Mouse (Mus musculus) CH12.LX (cell line): ENCODE data around the gene Irf5. TPM values are rescaled to one million over a fixed set of nuclear protein-coding genes. Genes with fewer than 3 reads are reported as not detected.

Experiments used
- DNase-seq: peaks from one replicate; pipeline ENCODE4 v3.0.0-alpha.2; 2013; ENCODE audit errors: extremely low read depth
- H3K27ac ChIP-seq: 2 replicates; pipeline ENCODE4 v1.5.1; 2012; ENCODE audit warnings: low read depth, mild to moderate bottlenecking, control low read depth, moderate library complexity; ENCODE audit not compliant: insufficient read depth
- H3K27me3 ChIP-seq: replicated peaks from 2 replicates; pipeline ENCODE3; 2012; ENCODE audit warnings: inconsistent platforms
- H3K36me3 ChIP-seq, 2 experiments: replicated peaks in 1 of 2; 2 replicates each; pipeline versions ENCODE3 to v1.6.1; 2012; ENCODE audit warnings: inconsistent platforms in 1 of 2, low read length in 1 of 2, mild to moderate bottlenecking in 1 of 2, mixed read lengths in 1 of 2, moderate library complexity in 1 of 2; ENCODE audit not compliant: control insufficient read depth in 1 of 2, insufficient read depth in 1 of 2
- H3K4me1 ChIP-seq, 2 experiments: 2 replicates each; pipeline ENCODE4 v1.6.1; 2012; ENCODE audit warnings: inconsistent platforms in 1 of 2, moderate library complexity in 1 of 2; ENCODE audit not compliant: insufficient read depth in 2 of 2, control insufficient read depth in 1 of 2
- H3K4me2 ChIP-seq: 2 replicates; pipeline ENCODE4 v1.6.1; 2012; ENCODE audit warnings: low read depth, mild to moderate bottlenecking, control low read depth; ENCODE audit not compliant: poor library complexity, insufficient read depth, severe bottlenecking
- H3K4me3 ChIP-seq, 3 experiments: fragments of 150-350 bp in 1 of 3; sonication (generic) in 1 of 3; replicated peaks in 1 of 3; 2 replicates each; pipeline versions ENCODE3 to v1.5.1; 2011 to 2012; ENCODE audit warnings: low read depth in 2 of 3, low read length in 2 of 3, mild to moderate bottlenecking in 2 of 3, moderate library complexity in 2 of 3, control low read depth in 1 of 3, improper control_type of control experiment in 1 of 3, inconsistent platforms in 1 of 3, mixed read lengths in 1 of 3; ENCODE audit not compliant: poor library complexity in 1 of 3
- H3K79me2 ChIP-seq: replicated peaks from 2 replicates; pipeline ENCODE4 v1.6.1; 2012; ENCODE audit warnings: mild to moderate bottlenecking, moderate library complexity; ENCODE audit not compliant: control insufficient read depth, poor library complexity, insufficient read depth, severe bottlenecking; ENCODE audit errors: extremely low read depth
- H3K9ac ChIP-seq: 2 replicates; pipeline ENCODE4 v1.6.1; 2012; ENCODE audit warnings: low read depth, mild to moderate bottlenecking, control low read depth, moderate library complexity; ENCODE audit not compliant: insufficient read depth
- H3K9me3 ChIP-seq: replicated peaks from 2 replicates; pipeline ENCODE3; 2012; ENCODE audit warnings: low read length, inconsistent platforms, mixed read lengths
- BHLHE40 ChIP-seq: IDR thresholded peaks from 2 replicates; pipeline ENCODE4 v1.6.1; 2011; ENCODE audit warnings: mild to moderate bottlenecking, low read depth, low read length, improper control_type of control experiment
- CHD2 ChIP-seq: IDR thresholded peaks from 2 replicates; pipeline ENCODE4 v1.6.1; 2011; ENCODE audit warnings: low read length, improper control_type of control experiment
- CTCF ChIP-seq, 2 experiments: IDR thresholded peaks in 1 of 2; conservative IDR thresholded peaks in 1 of 2; 2 replicates each; pipeline ENCODE4 v1.5.1; 2011 to 2012; ENCODE audit warnings: low read depth in 2 of 2, low read length in 2 of 2, improper control_type of control experiment in 1 of 2, inconsistent platforms in 1 of 2, mild to moderate bottlenecking in 1 of 2, moderate library complexity in 1 of 2
- E2F4 ChIP-seq: IDR thresholded peaks from 2 replicates; pipeline ENCODE4 v1.6.1; 2011; ENCODE audit warnings: low read depth, low read length, improper control_type of control experiment; ENCODE audit not compliant: insufficient replicate concordance
- ELF1 ChIP-seq: IDR thresholded peaks from 2 replicates; pipeline ENCODE4 v1.6.1; 2014; ENCODE audit warnings: low read depth, mild to moderate bottlenecking, inconsistent platforms, low read length, improper control_type of control experiment
- ETS1 ChIP-seq: conservative IDR thresholded peaks from 2 replicates; pipeline ENCODE4 v1.6.1; 2012; ENCODE audit warnings: low read depth, mild to moderate bottlenecking, inconsistent platforms, low read length, improper control_type of control experiment, moderate library complexity
- GABPA ChIP-seq: IDR thresholded peaks from 2 replicates; pipeline ENCODE4 v1.6.1; 2012; ENCODE audit warnings: low read depth, low read length, improper control_type of control experiment, inconsistent platforms; ENCODE audit not compliant: insufficient replicate concordance
- IRF4 ChIP-seq: IDR thresholded peaks from 2 replicates; pipeline ENCODE4 v1.6.1; 2014; ENCODE audit warnings: low read depth, mild to moderate bottlenecking, inconsistent platforms, low read length, improper control_type of control experiment
- JUN ChIP-seq: IDR thresholded peaks from 2 replicates; pipeline ENCODE4 v1.6.1; 2011; ENCODE audit warnings: low read depth, mild to moderate bottlenecking, low read length, improper control_type of control experiment, moderate library complexity; ENCODE audit not compliant: insufficient read depth
- MAX ChIP-seq: IDR thresholded peaks from 2 replicates; pipeline ENCODE4 v1.6.1; 2011; ENCODE audit warnings: low read length, improper control_type of control experiment
- MAZ ChIP-seq: IDR thresholded peaks from 2 replicates; pipeline ENCODE4 v1.6.1; 2012; ENCODE audit warnings: low read depth, mild to moderate bottlenecking, inconsistent platforms, low read length, improper control_type of control experiment, moderate library complexity
- MEF2A ChIP-seq: IDR thresholded peaks from 2 replicates; pipeline ENCODE4 v1.6.1; 2014; ENCODE audit warnings: low read depth, mild to moderate bottlenecking, inconsistent platforms, low read length, improper control_type of control experiment, borderline replicate concordance
- MYC ChIP-seq: IDR thresholded peaks from 2 replicates; pipeline ENCODE4 v1.6.1; 2011; ENCODE audit warnings: low read depth, mild to moderate bottlenecking, improper control_type of control experiment, low read length
- NELFE ChIP-seq: IDR thresholded peaks from 2 replicates; pipeline ENCODE4 v1.6.1; 2011; ENCODE audit warnings: low read depth, low read length, improper control_type of control experiment
- NRF1 ChIP-seq: IDR thresholded peaks from 2 replicates; pipeline ENCODE4 v1.6.1; 2014; ENCODE audit warnings: low read depth, mild to moderate bottlenecking, inconsistent platforms, low read length, improper control_type of control experiment, moderate library complexity
- PAX5 ChIP-seq: IDR thresholded peaks from 2 replicates; pipeline ENCODE4 v1.6.1; 2012; ENCODE audit warnings: low read length, inconsistent platforms, mixed read lengths
- POLR2A ChIP-seq: IDR thresholded peaks from 2 replicates; pipeline ENCODE4 v1.6.1; 2011; ENCODE audit warnings: low read depth, mild to moderate bottlenecking, improper control_type of control experiment, low read length
- RAD21 ChIP-seq: IDR thresholded peaks from 2 replicates; pipeline ENCODE4 v1.6.1; 2011; ENCODE audit warnings: low read depth, mild to moderate bottlenecking, low read length, improper control_type of control experiment, moderate library complexity
- RCOR1 ChIP-seq: conservative IDR thresholded peaks from 2 replicates; pipeline ENCODE4 v1.6.1; 2012; ENCODE audit warnings: low read depth, mild to moderate bottlenecking, inconsistent platforms, low read length, improper control_type of control experiment
- SIN3A ChIP-seq: IDR thresholded peaks from 2 replicates; pipeline ENCODE4 v1.6.1; 2012; ENCODE audit warnings: low read length, improper control_type of control experiment, inconsistent platforms
- SMC3 ChIP-seq: IDR thresholded peaks from 2 replicates; pipeline ENCODE4 v1.6.1; 2011; ENCODE audit warnings: low read depth, low read length, improper control_type of control experiment
- TCF12 ChIP-seq: IDR thresholded peaks from 2 replicates; pipeline ENCODE4 v1.6.1; 2014; ENCODE audit warnings: low read depth, mild to moderate bottlenecking, inconsistent platforms, low read length, improper control_type of control experiment
- USF1 ChIP-seq: IDR thresholded peaks from 2 replicates; pipeline ENCODE4 v1.6.1; 2014; ENCODE audit warnings: low read depth, mild to moderate bottlenecking, inconsistent platforms, low read length, improper control_type of control experiment
- USF2 ChIP-seq: conservative IDR thresholded peaks from 2 replicates; pipeline ENCODE4 v1.6.1; 2011; ENCODE audit warnings: low read depth, low read length, improper control_type of control experiment
- ZC3H11A ChIP-seq: IDR thresholded peaks from 2 replicates; pipeline ENCODE4 v1.6.1; 2012; ENCODE audit warnings: low read depth, mild to moderate bottlenecking, inconsistent platforms, low read length, improper control_type of control experiment
- dilution Hi-C: fragments of 300-500 bp; cut with MboI; formaldehyde crosslinking; loops from 2 replicates; pipeline ENCODE4 v1.14.3; 2020; ENCODE audit warnings: low sequenced_read_pairs; ENCODE audit not compliant: extremely low pct_unique_long_range_greater_than_20kb, extremely low pct_ligation_motif_present
- in situ Hi-C: fragments of 300-500 bp; cut with MboI; formaldehyde crosslinking; loops from 3 replicates; pipeline ENCODE4 v1.14.3; 2019; ENCODE audit warnings: low sequenced_read_pairs, low pct_ligation_motif_present, low pct_unique_long_range_greater_than_20kb, mixed read lengths
- polyA plus RNA-seq: library from polyadenylated mRNA; unstranded; fragments of >175 nt; gene quantifications from 2 replicates; pipeline ENCODE4 v1.2.1, GENCODE M21; 2012; ENCODE audit warnings: low read depth; ENCODE audit not compliant: insufficient read length
- total RNA-seq, 2 experiments: library from RNA; depleted of rRNA; stranded (reverse); fragments of 300-350 nt in 1 of 2; fragments of >200 nt in 1 of 2; gene quantifications; 2 replicates each; pipeline ENCODE4 v1.2.3; 2012 to 2014

The Irf5 gene
- total and polyA plus RNA-seq, 3 experiments: 134 to 158 (median 144) TPM

GRCm38 (mm10) chr6:29509086-29509485 is 17.3 kb upstream of the Irf5 start (continued):
- TF ChIP-seq MEF2A (no peak), ETS1 (no peak)

GRCm38 (mm10) chr6:29513284-29513683 is 13.1 kb upstream of the Irf5 start:
- Histone ChIP-seq H3K36me3 (no peaks in the 10 kb centered on the region), H3K79me2 (no peaks in the 10 kb centered on the region), H3K4me3 (peak overlapping the region in 1 of 3 experiments; percentile 15), H3K27ac (no peak overlapping the region), H3K4me1 (peaks cover 5 to 19% of the 10 kb centered on the region in 2 experiments; a peak in 3 of 4 replicates), H3K9me3 (no peaks in the 10 kb centered on the region), H3K27me3 (no peaks in the 10 kb centered on the region), H3K4me2 (peak overlapping the region; percentile 21; the same call in 1 of the 2 replicates), H3K9ac (peak overlapping the region; percentile 17; the same call in 1 of the 2 replicates)
- dilution Hi-C loops: no loop called here
- no peak for DNase-seq
- TF ChIP-seq ELF1 (peak; percentile 19; the same call in 1 of the 2 replicates), NRF1 (peak; percentile 57; the same call in 1 of the 2 replicates), BHLHE40 (no peak), POLR2A (0 out of 2 replicates have a peak, but pooled peaks have one; percentile 20)
- in situ Hi-C loops: no loop called here

- in situ Hi-C loops: no loop called here
- peak; percentile 82 for DNase-seq
- dilution Hi-C loops: no loop called here
- TF ChIP-seq POLR2A: no peak
- TF ChIP-seq RCOR1: no peak
- no peak for TF ChIP-seq GABPA
- peak; percentile 77 to 94 for TF ChIP-seq CTCF (conservative IDR thresholded peaks at IDR 0.05 in 1 of 2, IDR thresholded peaks at IDR 0.05 in 1 of 2; ENCODE audit: low read depth in 2 of 2, low read length in 2 of 2)
- TF ChIP-seq USF2: no peak
- no peak for TF ChIP-seq E2F4
- TF ChIP-seq IRF4: peak; percentile 74
- TF ChIP-seq MAZ: 0 out of 2 replicates have a peak, but pooled peaks have one; percentile 24
- TF ChIP-seq CHD2: no peak
- TF ChIP-seq MEF2A: peak; percentile 53; the same call in 1 of the 2 replicates
- TF ChIP-seq USF1: no peak
- no peak for TF ChIP-seq PAX5
- TF ChIP-seq NELFE: peak; percentile 58
- peak; percentile 54 for TF ChIP-seq BHLHE40
- TF ChIP-seq ZC3H11A: peak; percentile 64
- TF ChIP-seq TCF12: peak; percentile 46; the same call in 1 of the 2 replicates
- TF ChIP-seq JUN: no peak
- peak; percentile 54 for TF ChIP-seq ETS1
- peak; percentile 97 for TF ChIP-seq SMC3
- TF ChIP-seq MAX: peak; percentile 48; the same call in 1 of the 2 replicates
- TF ChIP-seq MYC: peak; percentile 74; the same call in 1 of the 2 replicates
- peak; percentile 58; the same call in 1 of the 2 replicates for TF ChIP-seq SIN3A
- TF ChIP-seq RAD21: peak; percentile 86
- TF ChIP-seq, all 38 proteins: peak for 14
- Histone ChIP-seq H3K79me2 (no peaks in the 10 kb centered on the region), H3K36me3 (no peaks in the 10 kb centered on the region), H3K4me3 (no peak overlapping the region), H3K9ac (no peak overlapping the region), H3K4me1 (peaks cover 5 to 13% of the 10 kb centered on the region in 2 experiments; a peak in 3 of 4 replicates), H3K4me2 (no peak overlapping the region), H3K9me3 (peaks cover 9% of the 10 kb centered on the region), H3K27me3 (no peaks in the 10 kb centered on the region), H3K27ac (no peak overlapping the region)
Measured at GRCm38 (mm10) chr6:29517139-29517538, 9.3 kb upstream of the Irf5 start.
